Mouse (Mus musculus): Measurements from ENCODE around the gene Jmjd4. TPM values are rescaled to one million over a fixed set of nuclear protein-coding genes. Genes with fewer than 3 reads are reported as not detected.
A peak's percentile ranks its signal among the peaks of the same experiment; 100 is the strongest.

Gene Jmjd4
- polyA plus RNA-seq, 1 experiment from 2014 or later: 12.6 TPM

DNA sequence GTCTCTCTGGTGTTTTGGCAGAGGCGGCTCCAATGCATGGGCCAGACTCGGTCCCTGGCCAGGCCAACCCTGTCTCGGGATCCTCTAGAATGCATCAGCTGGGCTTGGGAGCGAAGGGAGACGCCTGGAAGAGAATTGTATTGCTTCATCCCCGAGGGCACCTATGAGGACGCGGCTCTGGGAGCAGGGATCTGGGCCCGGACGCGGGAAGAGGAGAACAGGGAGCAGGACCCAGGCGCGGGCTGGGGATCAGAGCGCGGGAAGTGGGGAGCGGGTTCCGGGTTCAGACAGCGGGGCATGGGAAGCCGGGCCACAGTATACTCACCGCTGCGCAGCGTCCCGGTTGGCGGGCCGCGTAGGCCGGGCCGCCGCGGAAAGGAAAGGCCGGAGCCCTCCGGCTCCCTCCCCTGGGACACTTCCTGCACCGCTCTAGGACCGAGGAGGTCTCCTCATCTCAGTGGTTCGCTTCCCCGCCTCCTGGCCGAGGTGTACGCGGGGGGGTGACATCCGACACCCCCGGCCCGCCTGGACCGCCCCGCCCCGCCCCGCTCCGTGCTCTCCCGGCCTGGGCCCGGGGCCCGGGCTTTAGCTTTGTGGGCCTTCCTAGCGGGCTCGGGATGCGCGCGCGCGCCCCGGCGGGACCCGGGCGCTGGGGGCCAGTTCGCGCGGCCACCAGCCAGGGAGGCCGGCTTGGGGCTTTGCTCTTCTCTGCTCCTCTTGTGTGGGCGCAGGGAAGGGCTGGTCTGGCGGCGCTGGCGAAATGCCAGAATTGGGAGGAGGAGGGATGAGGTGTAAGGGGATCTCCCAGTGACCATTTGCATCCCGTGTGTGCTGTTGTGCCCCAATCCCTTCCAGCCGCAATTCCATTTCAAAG is 56.2 kb downstream of the Jmjd4 start:
- Histone ChIP-seq H3K36me3 (ENCODE audit: control insufficient read depth, insufficient read depth, low read length) (peaks cover 37% of the 10 kb centered on the region), H3K9me3 (ENCODE audit: control insufficient read depth, low read depth, low read length) (no peaks in the 10 kb centered on the region), H3K27ac (ENCODE audit: low read length) (peak overlapping the region; percentile 96), H3K4me2 (replicated peaks; ENCODE audit: low read depth, low read length) (peak overlapping the region; percentile 72), H3K4me1 (ENCODE audit: control insufficient read depth, insufficient read depth, low read length) (peaks cover 7% of the 10 kb centered on the region; the same call in 1 of the 2 replicates), H3K27me3 (ENCODE audit: control insufficient read depth, insufficient read depth, low read length) (no peaks in the 10 kb centered on the region), H3K9ac (replicated peaks; ENCODE audit: low read depth, low read length) (peak overlapping the region; percentile 94), H3K4me3 (ENCODE audit: low read depth, low read length) (peak overlapping the region; percentile 89)
- WGBS: under 1% methylated on average over 64 of the region's 71 CpGs
- peak; percentile 93 for ATAC-seq (ENCODE audit: insufficient number of reproducible peaks, insufficient read depth, low FRiP score, low read depth)

DNA sequence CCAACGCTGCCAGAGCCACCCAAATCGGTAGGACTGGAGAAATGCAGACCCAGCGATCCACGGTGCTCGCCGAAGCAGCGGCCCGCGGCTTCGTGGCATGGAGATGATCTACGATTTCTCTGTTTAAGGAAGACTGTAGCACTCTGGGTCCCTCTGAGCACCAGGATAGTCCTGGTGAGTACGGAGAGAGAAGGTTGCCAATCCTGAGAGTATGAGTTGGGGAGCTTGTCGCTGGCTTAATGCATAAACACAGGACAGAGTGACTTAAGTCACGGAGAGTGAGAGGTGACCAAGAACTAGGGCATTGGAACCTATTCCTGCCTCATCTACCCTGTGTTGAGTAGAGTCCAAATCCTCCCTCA is 56.8 kb downstream of the Jmjd4 start:
- peaks cover 7% of the 10 kb centered on the region; the same call in 1 of the 2 replicates for H3K4me1 ChIP-seq (ENCODE audit: control insufficient read depth, insufficient read depth, low read length)
- peak; percentile 3; the same call in 1 of the 2 replicates for ATAC-seq (ENCODE audit: insufficient number of reproducible peaks, insufficient read depth, low FRiP score, low read depth)
- peak overlapping the region; percentile 94 for H3K9ac ChIP-seq (replicated peaks; ENCODE audit: low read depth, low read length)
- H3K9me3 ChIP-seq (ENCODE audit: control insufficient read depth, low read depth, low read length): no peaks in the 10 kb centered on the region
- WGBS: under 1% methylated on average over 14 of the region's 14 CpGs
- H3K4me2 ChIP-seq (replicated peaks; ENCODE audit: low read depth, low read length): peak overlapping the region; percentile 72
- H3K36me3 ChIP-seq (ENCODE audit: control insufficient read depth, insufficient read depth, low read length): peaks cover 32% of the 10 kb centered on the region
- H3K27ac ChIP-seq (ENCODE audit: low read length): peak overlapping the region; percentile 96
- H3K27me3 ChIP-seq (ENCODE audit: control insufficient read depth, insufficient read depth, low read length): no peaks in the 10 kb centered on the region
- peak overlapping the region; percentile 89 for H3K4me3 ChIP-seq (ENCODE audit: low read depth, low read length)

Other genes with a start within 250 kb of the Jmjd4 start
- gene Mrpl55, start 247.6 kb upstream of the Jmjd4 start, polyA plus RNA-seq (2014; fragmentation: Nextera tagmentation; extraction: Ambion mirVana): 92.3 and 103 TPM in 2 replicates
- gene 2310033P09Rik, start 241.7 kb upstream of the Jmjd4 start, polyA plus RNA-seq (2014; fragmentation: Nextera tagmentation; extraction: Ambion mirVana): 28.7 and 34.3 TPM in 2 replicates
- gene Arf1, start 221.8 kb upstream of the Jmjd4 start, polyA plus RNA-seq (2014; fragmentation: Nextera tagmentation; extraction: Ambion mirVana): 655 and 669 TPM in 2 replicates
- gene Wnt3a, start 159.3 kb upstream of the Jmjd4 start, polyA plus RNA-seq (2014; fragmentation: Nextera tagmentation; extraction: Ambion mirVana): not detected in 2 replicates
- 2.3 and 3.1 TPM in 2 replicates for gene Wnt9a, start 143.1 kb upstream of the Jmjd4 start, polyA plus RNA-seq (2014; fragmentation: Nextera tagmentation; extraction: Ambion mirVana)
- not detected in 2 replicates for gene Prss38, start 74.4 kb upstream of the Jmjd4 start, polyA plus RNA-seq (2014; fragmentation: Nextera tagmentation; extraction: Ambion mirVana)
- 113 and 116 TPM in 2 replicates for gene Snap47, start 1.1 kb downstream of the Jmjd4 start, polyA plus RNA-seq (2014; fragmentation: Nextera tagmentation; extraction: Ambion mirVana)
- gene Zfp867, start 22.4 kb downstream of the Jmjd4 start, polyA plus RNA-seq (2014; fragmentation: Nextera tagmentation; extraction: Ambion mirVana): 9.0 and 9.1 TPM in 2 replicates
- 19.4 and 20.9 TPM in 2 replicates for gene Zkscan17, start 76.7 kb downstream of the Jmjd4 start, polyA plus RNA-seq (2014; fragmentation: Nextera tagmentation; extraction: Ambion mirVana)
- 0.14 and 0.27 TPM in 2 replicates for gene Nlrp3, start 91.5 kb downstream of the Jmjd4 start, polyA plus RNA-seq (2014; fragmentation: Nextera tagmentation; extraction: Ambion mirVana)
- not detected in 2 replicates for gene Olfr222, start 126.2 kb downstream of the Jmjd4 start, polyA plus RNA-seq (2014; fragmentation: Nextera tagmentation; extraction: Ambion mirVana)
- gene Olfr223, start 143.2 kb downstream of the Jmjd4 start, polyA plus RNA-seq (2014; fragmentation: Nextera tagmentation; extraction: Ambion mirVana): not detected in 2 replicates
- gene Mprip, start 211.3 kb downstream of the Jmjd4 start, polyA plus RNA-seq (2014; fragmentation: Nextera tagmentation; extraction: Ambion mirVana): 68.8 and 69.1 TPM in 2 replicates

Measured in stomach, embryonic 14.5 days (tissue).